Mouse (Mus musculus) limb, embryonic 14.5 days (tissue): ENCODE data around the gene Gm5129. TPM values are rescaled to one million over a fixed set of nuclear protein-coding genes. Genes with fewer than 3 reads are reported as not detected.
"Not testable (repeated sequence)": the region's sequence is repeated elsewhere in the genome, so short reads cannot be mapped to it uniquely, and the experiment has no call there.

ENCODE experiments used
- ATAC-seq: fragments of 200-750 bp; cut with Nextera tagmentation; 2 replicates; pipeline ENCODE4 v1.8.0; 2017; ENCODE audit warnings: low read depth, moderate number of reproducible peaks, moderate TSS enrichment; ENCODE audit not compliant: low FRiP score
- DNase-seq: peaks from one replicate; pipeline ENCODE4 v3.0.0-alpha.2; 2015; ENCODE audit warnings: low spot score
- H3K27ac ChIP-seq: fragments of 300-500 bp; sonication (generic); replicated peaks from 2 replicates; pipeline ENCODE4 v1.5.1; 2014; ENCODE audit warnings: low read depth, mild to moderate bottlenecking, low read length, moderate library complexity, mixed read lengths
- H3K27me3 ChIP-seq: fragments of 300-500 bp; sonication (generic); 2 replicates; pipeline ENCODE4 v1.6.1; 2014; ENCODE audit warnings: low read length, mixed read lengths; ENCODE audit not compliant: control insufficient read depth, insufficient read depth
- H3K36me3 ChIP-seq: fragments of 300-500 bp; sonication (generic); 2 replicates; pipeline ENCODE4 v1.6.1; 2014; ENCODE audit warnings: mild to moderate bottlenecking, low read length, moderate library complexity, mixed read lengths; ENCODE audit not compliant: control insufficient read depth, insufficient read depth
- H3K4me1 ChIP-seq: fragments of 300-500 bp; sonication (generic); 2 replicates; pipeline ENCODE4 v1.6.1; 2014; ENCODE audit warnings: antibody characterized with exemption, low read length, mixed read lengths; ENCODE audit not compliant: control insufficient read depth, insufficient read depth
- H3K4me2 ChIP-seq: fragments of 300-500 bp; sonication (generic); replicated peaks from 2 replicates; pipeline ENCODE4 v1.6.1; 2014; ENCODE audit warnings: low read depth, mild to moderate bottlenecking, low read length, moderate library complexity; ENCODE audit not compliant: severe bottlenecking
- H3K4me3 ChIP-seq: fragments of 300-500 bp; sonication (generic); replicated peaks from 2 replicates; pipeline ENCODE4 v1.5.1; 2014; ENCODE audit warnings: low read length
- H3K9ac ChIP-seq: fragments of 300-500 bp; sonication (generic); 2 replicates; pipeline ENCODE4 v1.6.1; 2014; ENCODE audit warnings: mild to moderate bottlenecking, low read depth, low read length, moderate library complexity; ENCODE audit not compliant: severe bottlenecking
- H3K9me3 ChIP-seq: fragments of 300-500 bp; sonication (generic); 2 replicates; pipeline ENCODE4 v1.6.1; 2016; ENCODE audit warnings: low read length; ENCODE audit not compliant: control insufficient read depth
- POLR2A ChIP-seq: fragments of 200-500 bp; IDR thresholded peaks from 2 replicates; pipeline ENCODE4 v1.8.0; 2012; ENCODE audit warnings: inconsistent platforms, mild to moderate bottlenecking, moderate library complexity, borderline replicate concordance; ENCODE audit not compliant: insufficient read depth, insufficient read length; ENCODE audit errors: extremely low read depth
- WGBS: fragments of 180-500 bp; shearing (Covaris S2); extraction: QIAGEN DNeasy Blood & Tissue Kit; methylation state at CpG from one replicate; pipeline ENCODE4 v1.1.7; 2014; 5-methylcytosine and 5-hydroxymethylcytosine counted together
- polyA plus RNA-seq, 2 experiments: library from polyadenylated mRNA; depleted of rRNA in 1 of 2; stranded (reverse) in 1 of 2; unstranded in 1 of 2; fragments of >200 nt; fragmentation: Nextera tagmentation in 1 of 2; extraction: Ambion mirVana in 1 of 2; gene quantifications; 2 replicates each; pipeline versions ENCODE4 v1.2.1 to v1.2.3; 2012 to 2014

The Gm5129 gene
- polyA plus RNA-seq (2012; rRNA removed) (0.94 and 2.3 TPM in 2 replicates), polyA plus RNA-seq (2014; fragmentation: Nextera tagmentation; extraction: Ambion mirVana) (not detected in 2 replicates)

GRCm38 (mm10) chr5:29735557-29736061, at the start of gene Gm5129, which contains the start of gene Dnajb6:
TSS of gene Gm5129 (minus strand) at chr5:29735936.
TSS of gene Dnajb6 (plus strand) at chr5:29735688.
- peak; percentile 92 for DNase-seq
- 0% methylated on average over 42 of the region's 46 CpGs for WGBS

GRCm38 (mm10) chr5:29784906-29785305, 49.2 kb upstream of the Gm5129 start:
- H3K9me3 ChIP-seq, H3K27ac ChIP-seq: not testable (repeated sequence)

More at GRCm38 (mm10) chr5:29735557-29736061, at the start of gene Gm5129, which contains the start of gene Dnajb6:
- peaks cover 14% of the 10 kb centered on the region for H3K4me1 ChIP-seq
- no peaks in the 10 kb centered on the region for H3K36me3 ChIP-seq
- H3K27me3 ChIP-seq, result no peaks in the 10 kb centered on the region
- peak within 1 kb of the TSS; percentile 88 for H3K27ac ChIP-seq
- H3K9ac ChIP-seq, result peak within 1 kb of the TSS; percentile 92
- peak within 1 kb of the TSS; percentile 51 for H3K4me2 ChIP-seq
- no peaks in the 10 kb centered on the region for H3K9me3 ChIP-seq
- peak; percentile 47; the same call in 1 of the 2 replicates for TF ChIP-seq POLR2A
- H3K4me3 ChIP-seq, result peak within 1 kb of the TSS; percentile 76
- peak; percentile 95 for ATAC-seq

GRCm38 (mm10) chr5:29782261-29782660, 46.5 kb upstream of the Gm5129 start:
- Histone ChIP-seq H3K4me3 (no peak overlapping the region), H3K4me2 (no peak overlapping the region), H3K4me1 (no peaks in the 10 kb centered on the region), H3K9me3 (no peaks in the 10 kb centered on the region), H3K9ac (no peak overlapping the region), H3K27me3 (no peaks in the 10 kb centered on the region), H3K36me3 (peaks cover 44% of the 10 kb centered on the region), H3K27ac (no peak overlapping the region)
- ATAC-seq, result no peak
- no peak for TF ChIP-seq POLR2A
- WGBS, result 86% methylated on average over 3 of the region's 3 CpGs
- no peak for DNase-seq

More at GRCm38 (mm10) chr5:29784906-29785305, 49.2 kb upstream of the Gm5129 start:
- H3K9ac ChIP-seq, H3K27me3 ChIP-seq, DNase-seq, H3K4me2 ChIP-seq, H3K4me3 ChIP-seq, ATAC-seq, H3K4me1 ChIP-seq: not testable (repeated sequence)
- peaks cover 24% of the 10 kb centered on the region for H3K36me3 ChIP-seq
- 90% methylated on average over 9 of the region's 13 CpGs for WGBS

GRCm38 (mm10) chr5:29779733-29780132, 44.0 kb upstream of the Gm5129 start:
- ATAC-seq, H3K9me3 ChIP-seq, H3K27ac ChIP-seq, H3K4me2 ChIP-seq, H3K4me3 ChIP-seq, DNase-seq, H3K9ac ChIP-seq, H3K27me3 ChIP-seq, H3K4me1 ChIP-seq: not testable (repeated sequence)
- WGBS, result 97% methylated on average over 9 of the region's 9 CpGs
- H3K36me3 ChIP-seq, result peaks cover 47% of the 10 kb centered on the region

DNA sequence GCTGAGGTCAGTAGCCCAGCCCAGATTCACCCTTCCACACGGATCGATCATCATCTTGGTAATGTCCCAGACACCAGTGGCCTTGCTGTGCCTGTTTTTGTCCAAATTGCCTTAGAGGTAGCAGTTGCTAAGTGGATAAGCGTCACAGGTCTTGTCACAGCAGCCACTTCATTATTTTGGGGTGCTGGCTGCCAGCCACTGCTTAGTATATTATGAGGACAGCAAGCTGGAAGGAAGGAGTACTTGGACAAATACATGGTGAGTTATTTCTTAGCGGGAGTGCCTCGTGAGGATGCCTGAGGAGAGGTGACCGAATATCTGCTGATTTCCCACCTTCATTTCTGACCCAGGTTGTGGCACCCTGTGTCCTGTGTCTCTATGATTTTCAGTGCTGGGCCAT, 42.3 kb upstream of the Gm5129 start:
- no peak overlapping the region for H3K9ac ChIP-seq
- H3K9me3 ChIP-seq, result no peaks in the 10 kb centered on the region
- no peaks in the 10 kb centered on the region for H3K4me1 ChIP-seq
- ATAC-seq (no peak), DNase-seq (no peak)
- H3K4me2 ChIP-seq, result no peak overlapping the region
- no peaks in the 10 kb centered on the region for H3K27me3 ChIP-seq
- no peak for TF ChIP-seq POLR2A
- H3K36me3 ChIP-seq, result peaks cover 57% of the 10 kb centered on the region
- 93% methylated on average over 6 of the region's 6 CpGs for WGBS
- no peak overlapping the region for H3K4me3 ChIP-seq
- no peak overlapping the region for H3K27ac ChIP-seq
